Mouse (Mus musculus) stomach, postnatal 0 days (tissue): ENCODE measurements at regions not wholly inside any gene's neighbourhood (a gene's known extent, or its start where the extent isn't known, plus 50 kb on each side); places are given as distances from the start of the nearest gene placed in this dataset.
A peak's percentile ranks its signal among the peaks of the same experiment; 100 is the strongest.

ENCODE experiments used
- ATAC-seq: fragments of 200-750 bp; cut with Nextera tagmentation; 2 replicates; pipeline ENCODE4 v1.8.0; 2017; ENCODE audit not compliant: low FRiP score, low TSS enrichment
- DNase-seq: peaks from one replicate; pipeline ENCODE4 v3.0.0-alpha.2; 2016; ENCODE audit warnings: low spot score
- H3K27ac ChIP-seq: fragments of 300-500 bp; sonication (generic); replicated peaks from 2 replicates; pipeline ENCODE4 v1.5.1; 2014; ENCODE audit warnings: mild to moderate bottlenecking, control low read depth
- H3K27me3 ChIP-seq: fragments of 300-500 bp; sonication (generic); 2 replicates; pipeline ENCODE4 v1.6.1; 2014; ENCODE audit warnings: low read length; ENCODE audit not compliant: control insufficient read depth, insufficient read depth
- H3K36me3 ChIP-seq: fragments of 300-500 bp; sonication (generic); 2 replicates; pipeline ENCODE4 v1.6.1; 2014; ENCODE audit warnings: low read length, mixed read lengths; ENCODE audit not compliant: control insufficient read depth, insufficient read depth
- H3K4me1 ChIP-seq: fragments of 300-500 bp; sonication (generic); replicated peaks from 2 replicates; pipeline ENCODE4 v1.6.1; 2014; ENCODE audit warnings: antibody characterized with exemption; ENCODE audit not compliant: control insufficient read depth, insufficient read depth
- H3K4me2 ChIP-seq: fragments of 300-500 bp; sonication (generic); replicated peaks from 2 replicates; pipeline ENCODE4 v1.6.1; 2014; ENCODE audit warnings: low read depth, mild to moderate bottlenecking, control low read depth, moderate library complexity
- H3K4me3 ChIP-seq: fragments of 300-500 bp; sonication (generic); 2 replicates; pipeline ENCODE4 v1.5.1; 2014; ENCODE audit warnings: low read depth, low read length, control low read depth
- H3K9ac ChIP-seq: fragments of 300-500 bp; sonication (generic); 2 replicates; pipeline ENCODE4 v1.6.1; 2014; ENCODE audit warnings: mild to moderate bottlenecking, low read length, control low read depth, mixed read lengths
- H3K9me3 ChIP-seq: fragments of 300-500 bp; sonication (generic); 2 replicates; pipeline ENCODE4 v1.6.1; 2016; ENCODE audit warnings: low read length; ENCODE audit not compliant: control insufficient read depth
- CTCF ChIP-seq: IDR thresholded peaks from 2 replicates; pipeline ENCODE4 v1.5.1; 2016; ENCODE audit warnings: antibody characterized with exemption, low read depth, mild to moderate bottlenecking, moderate library complexity
- EP300 ChIP-seq: optimal IDR thresholded peaks from 2 replicates; pipeline ENCODE3; 2016; ENCODE audit warnings: antibody characterized with exemption
- WGBS: fragments of 180-500 bp; shearing (Covaris S2); extraction: QIAGEN DNeasy Blood & Tissue Kit; methylation state at CpG from one replicate; pipeline ENCODE4 v1.1.7; 2014; 5-methylcytosine and 5-hydroxymethylcytosine counted together

- H3K4me1 ChIP-seq = no peaks in the 10 kb centered on the region
- no peaks in the 10 kb centered on the region for H3K27me3 ChIP-seq
- H3K9ac ChIP-seq = no peak overlapping the region
- no peak for DNase-seq
- no peaks in the 10 kb centered on the region for H3K36me3 ChIP-seq
- TF ChIP-seq EP300 = no peak
- no peak for TF ChIP-seq CTCF
- no peak overlapping the region for H3K27ac ChIP-seq
- no peak for ATAC-seq
- H3K4me2 ChIP-seq = no peak overlapping the region
- no peak overlapping the region for H3K4me3 ChIP-seq
- 90% methylated on average over 3 of the region's 3 CpGs for WGBS
- H3K9me3 ChIP-seq = no peaks in the 10 kb centered on the region
Measured at GRCm38 (mm10) chr10:91339361-91339760, 158.2 kb upstream of the Tmpo start.

GRCm38 (mm10) chr10:91326661-91327312, 145.7 kb upstream of the Tmpo start:
- H3K27ac ChIP-seq = no peak overlapping the region
- H3K27me3 ChIP-seq = no peaks in the 10 kb centered on the region
- H3K9me3 ChIP-seq = no peaks in the 10 kb centered on the region
- H3K4me2 ChIP-seq = no peak overlapping the region
- DNase-seq = no peak
- no peak for ATAC-seq
- H3K9ac ChIP-seq = no peak overlapping the region
- no peak overlapping the region for H3K4me3 ChIP-seq
- H3K36me3 ChIP-seq = no peaks in the 10 kb centered on the region
- 26% methylated on average over 12 of the region's 12 CpGs for WGBS
- TF ChIP-seq EP300 (no peak), CTCF (no peak)
- no peaks in the 10 kb centered on the region for H3K4me1 ChIP-seq

- Histone ChIP-seq H3K9ac (no peak overlapping the region), H3K4me1 (no peaks in the 10 kb centered on the region), H3K9me3 (no peaks in the 10 kb centered on the region), H3K27ac (no peak overlapping the region), H3K4me2 (no peak overlapping the region), H3K27me3 (no peaks in the 10 kb centered on the region), H3K4me3 (no peak overlapping the region), H3K36me3 (no peaks in the 10 kb centered on the region)
- WGBS = 72% methylated on average over 8 of the region's 8 CpGs
- TF ChIP-seq CTCF = no peak
- no peak for TF ChIP-seq EP300
- DNase-seq (no peak), ATAC-seq (no peak)
Measured at GRCm38 (mm10) chr10:91326144-91326655, 145.1 kb upstream of the Tmpo start.

- DNase-seq (no peak), ATAC-seq (no peak)
- Histone ChIP-seq H3K36me3 (no peaks in the 10 kb centered on the region), H3K27ac (no peak overlapping the region), H3K4me3 (no peak overlapping the region), H3K9me3 (no peaks in the 10 kb centered on the region), H3K4me2 (no peak overlapping the region), H3K4me1 (no peaks in the 10 kb centered on the region), H3K27me3 (no peaks in the 10 kb centered on the region), H3K9ac (no peak overlapping the region)
- TF ChIP-seq EP300 (no peak), CTCF (no peak)
- WGBS = 72% methylated on average over 4 of the region's 4 CpGs
Measured at GRCm38 (mm10) chr10:91321226-91321625, 140.1 kb upstream of the Tmpo start.

- H3K9me3 ChIP-seq = no peaks in the 10 kb centered on the region
- ATAC-seq = 0 out of 2 replicates have a peak, but pooled peaks have one; percentile 40
Measured at GRCm38 (mm10) chr10:91319442-91320112, 138.5 kb upstream of the Tmpo start.

GRCm38 (mm10) chr10:91314441-91314840, 133.3 kb upstream of the Tmpo start:
- no peak overlapping the region for H3K27ac ChIP-seq
- 82% methylated on average over 1 of the region's 1 CpGs for WGBS
- no peak for ATAC-seq
- no peaks in the 10 kb centered on the region for H3K36me3 ChIP-seq
- H3K4me1 ChIP-seq = no peaks in the 10 kb centered on the region
- H3K27me3 ChIP-seq = no peaks in the 10 kb centered on the region
- TF ChIP-seq EP300 (no peak), CTCF (no peak)
- H3K9me3 ChIP-seq = no peaks in the 10 kb centered on the region
- no peak overlapping the region for H3K4me3 ChIP-seq
- DNase-seq = no peak
- H3K9ac ChIP-seq = no peak overlapping the region
- H3K4me2 ChIP-seq = no peak overlapping the region

More at GRCm38 (mm10) chr10:91319442-91320112, 138.5 kb upstream of the Tmpo start:
- no peak for DNase-seq
- TF ChIP-seq EP300 (no peak), CTCF (no peak)
- H3K4me1 ChIP-seq = no peaks in the 10 kb centered on the region
- no peak overlapping the region for H3K9ac ChIP-seq
- no peaks in the 10 kb centered on the region for H3K27me3 ChIP-seq
- no peaks in the 10 kb centered on the region for H3K36me3 ChIP-seq
- 79% methylated on average over 10 of the region's 10 CpGs for WGBS
- no peak overlapping the region for H3K4me3 ChIP-seq
- no peak overlapping the region for H3K27ac ChIP-seq
- no peak overlapping the region for H3K4me2 ChIP-seq
